Mouse (Mus musculus) urinary bladder, postnatal 10 days (tissue): ENCODE measurements around the gene Gfi1b.

ENCODE experiments used
- DNase-seq: peaks from one replicate; pipeline ENCODE4 v3.0.0; 2022; ENCODE audit warnings: low spot score

Gfi1b gene

GRCm38 (mm10) chr2:28622521-28623124 is 841 bp upstream of the Gfi1b start:
- DNase-seq: no peak

GRCm38 (mm10) chr2:28621111-28621510 is 671 bp downstream of the Gfi1b start:
- DNase-seq: no peak

- DNase-seq: no peak
These were observed 1.3 kb downstream of the Gfi1b start for GRCm38 (mm10) chr2:28620522-28620921.

- DNase-seq: no peak
These were observed 2.4 kb downstream of the Gfi1b start for GRCm38 (mm10) chr2:28619369-28619768.

- no peak for DNase-seq
These were observed 2.9 kb downstream of the Gfi1b start for GRCm38 (mm10) chr2:28618777-28619336.

GRCm38 (mm10) chr2:28617498-28618486 is 4.0 kb downstream of the Gfi1b start:
- no peak for DNase-seq

- DNase-seq: no peak
These were observed 4.9 kb downstream of the Gfi1b start for GRCm38 (mm10) chr2:28616874-28617273.

- no peak for DNase-seq
These were observed 5.4 kb downstream of the Gfi1b start for GRCm38 (mm10) chr2:28616358-28616757.

- no peak for DNase-seq
These were observed 8.2 kb downstream of the Gfi1b start for GRCm38 (mm10) chr2:28613599-28613998.

- DNase-seq: no peak
These were observed 9.2 kb downstream of the Gfi1b start for GRCm38 (mm10) chr2:28612436-28613063.

- DNase-seq: no peak
These were observed 10.4 kb downstream of the Gfi1b start for GRCm38 (mm10) chr2:28611407-28611787.

- DNase-seq: no peak
These were observed 10.9 kb downstream of the Gfi1b start for GRCm38 (mm10) chr2:28610716-28611406.

GRCm38 (mm10) chr2:28609851-28610250 is 11.9 kb downstream of the Gfi1b start:
- no peak for DNase-seq

- DNase-seq: no peak
These were observed 14.2 kb downstream of the Gfi1b start for GRCm38 (mm10) chr2:28607341-28608165.

- DNase-seq: no peak
These were observed 15.0 kb downstream of the Gfi1b start for GRCm38 (mm10) chr2:28606601-28607340.

- no peak for DNase-seq
These were observed 15.8 kb downstream of the Gfi1b start for GRCm38 (mm10) chr2:28605789-28606541.

- no peak for DNase-seq
These were observed 18.2 kb downstream of the Gfi1b start for GRCm38 (mm10) chr2:28603542-28603941.

- no peak for DNase-seq
These were observed 19.8 kb downstream of the Gfi1b start for GRCm38 (mm10) chr2:28601720-28602590.

GRCm38 (mm10) chr2:28599569-28599900 is 22.2 kb downstream of the Gfi1b start:
- DNase-seq: no peak
